Mouse (Mus musculus) spleen, postnatal 36 days (tissue): Measurements from ENCODE around the gene Strbp.

Experiments used
- DNase-seq, 2 experiments: peaks; one replicate each; pipeline ENCODE4 v3.0.0; 2022; ENCODE audit warnings: low spot score in 2 of 2, mixed read lengths in 1 of 2

Gene Strbp

DNA sequence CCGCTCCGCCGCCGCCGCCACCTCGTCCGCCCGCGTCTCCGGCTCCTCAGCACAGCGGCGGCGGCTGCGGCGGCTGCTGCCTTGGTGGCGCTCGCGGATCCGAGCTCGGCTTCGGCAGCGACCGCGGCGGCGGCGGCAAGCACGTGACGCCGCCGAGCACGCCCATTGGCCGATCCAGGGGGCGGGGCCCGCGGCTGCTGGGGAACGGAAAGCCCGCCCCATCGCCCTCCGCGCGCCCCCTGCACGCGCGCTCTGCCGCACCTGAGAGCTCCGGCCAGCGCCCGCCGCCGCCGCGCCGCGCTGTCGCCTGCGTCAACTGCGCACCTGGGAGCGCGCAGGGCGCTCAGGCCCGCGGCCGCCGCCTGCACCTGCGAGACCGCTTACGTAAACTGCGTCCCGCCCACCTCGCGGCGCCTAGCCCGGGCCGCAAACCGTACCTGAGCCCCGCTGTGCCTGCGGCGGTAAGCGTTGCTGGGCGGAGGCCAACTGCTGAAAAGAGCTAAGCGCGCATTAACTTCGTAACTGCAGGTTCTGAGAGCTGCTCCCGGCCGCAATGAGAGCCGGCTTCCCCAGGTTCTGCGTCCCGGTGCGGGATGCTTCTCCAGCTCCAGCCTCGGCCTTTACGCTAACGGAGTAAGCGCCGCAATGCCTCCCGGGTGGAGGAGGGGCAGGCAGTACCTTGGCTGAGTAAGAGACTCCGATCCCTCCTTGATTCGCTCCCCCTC, at the start of gene Strbp:
TSS of gene Strbp (minus strand) at position 630 of the 725 bp plus-strand sequence.
- peak; percentile 96 to 97 for DNase-seq

DNA sequence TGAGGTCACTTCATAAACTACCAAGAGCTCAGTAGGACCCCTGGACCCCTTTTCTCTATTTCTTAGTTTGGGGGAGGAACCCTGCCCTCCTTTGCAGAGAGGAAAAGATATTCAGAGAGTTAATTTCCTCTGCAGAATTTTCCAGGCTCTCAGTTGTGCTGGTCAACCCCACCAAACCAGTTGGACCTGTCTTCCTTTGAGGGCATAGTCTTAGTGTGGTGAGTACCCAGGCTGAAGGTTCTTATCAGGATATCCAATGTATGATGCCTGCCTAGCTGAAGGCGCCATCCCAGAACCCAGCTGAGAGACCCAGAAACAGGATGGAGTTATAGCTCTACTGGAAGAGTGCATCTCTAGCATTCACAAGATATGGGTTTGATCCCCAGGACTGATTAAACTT, 47.5 kb upstream of the Strbp start:
- no peak for DNase-seq

DNA sequence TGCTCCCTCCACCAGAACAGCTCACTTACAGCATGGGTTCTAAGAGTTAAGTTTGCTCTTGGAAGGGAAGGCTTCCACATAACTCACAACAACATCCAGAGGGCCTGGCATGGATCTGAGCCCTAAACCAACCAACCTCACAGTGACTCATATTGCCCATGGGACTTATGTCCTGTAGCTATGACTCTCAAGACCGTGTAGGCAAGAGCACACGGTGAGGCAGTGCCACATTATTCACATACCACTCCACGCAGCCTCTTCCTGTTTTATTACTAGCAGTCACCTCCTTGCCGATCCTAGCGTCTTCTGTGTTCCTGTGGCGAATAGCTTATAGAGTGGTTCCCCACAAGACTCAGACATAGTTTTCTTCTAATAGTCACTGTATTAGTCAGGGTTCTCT, 45.7 kb upstream of the Strbp start:
- DNase-seq, result no peak

DNA sequence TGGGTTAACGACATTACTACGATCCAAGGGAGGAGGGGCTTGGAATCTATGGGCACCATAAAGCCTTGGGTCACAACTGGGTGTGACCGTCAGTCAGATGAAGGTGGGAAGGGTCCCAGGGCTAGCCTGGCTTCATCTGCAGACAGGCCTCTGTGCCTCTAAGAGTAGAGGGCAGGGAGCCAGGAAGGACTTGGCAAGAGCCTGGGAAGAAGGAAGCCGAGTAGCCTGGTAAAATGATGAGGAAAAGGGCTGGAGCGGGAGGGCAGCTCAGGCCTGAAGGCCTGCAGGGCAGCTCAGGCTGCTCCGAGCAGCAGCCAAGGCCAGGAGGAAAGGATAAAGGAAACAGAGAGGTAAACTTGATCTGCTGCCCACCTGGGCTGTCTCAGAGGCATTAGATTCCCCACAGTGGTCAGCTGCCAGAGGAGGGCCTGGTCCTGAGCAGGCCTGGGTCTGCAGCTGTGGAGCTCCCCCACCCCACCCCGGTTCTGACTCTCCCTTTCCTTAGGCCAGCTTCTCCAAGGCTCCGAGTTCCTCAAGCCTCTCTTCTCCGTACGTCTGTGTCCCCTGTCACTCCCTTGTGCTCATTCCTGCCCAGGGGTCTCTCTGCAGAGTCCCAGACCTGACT, 44.9 kb upstream of the Strbp start:
- no peak for DNase-seq

DNA sequence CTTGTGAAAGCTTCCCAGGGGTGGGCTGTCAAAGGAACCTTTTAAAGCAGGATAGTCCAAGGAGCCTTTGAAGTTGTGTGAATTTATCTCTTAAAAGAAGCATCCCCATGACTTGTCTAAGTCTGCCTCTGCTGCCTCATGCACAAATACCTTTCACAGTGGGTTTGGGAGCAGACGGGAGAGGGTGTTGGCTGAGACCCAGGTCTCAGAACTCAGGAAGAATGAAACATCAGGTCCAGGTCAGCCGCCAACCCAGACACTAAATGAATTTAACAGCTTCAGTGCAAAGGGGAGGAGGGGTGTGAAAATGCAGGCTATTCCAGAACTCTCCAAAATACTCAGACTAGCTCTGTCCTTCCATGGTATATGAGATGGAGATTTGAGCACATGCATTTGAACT, 44.2 kb upstream of the Strbp start:
- DNase-seq, result no peak

DNA sequence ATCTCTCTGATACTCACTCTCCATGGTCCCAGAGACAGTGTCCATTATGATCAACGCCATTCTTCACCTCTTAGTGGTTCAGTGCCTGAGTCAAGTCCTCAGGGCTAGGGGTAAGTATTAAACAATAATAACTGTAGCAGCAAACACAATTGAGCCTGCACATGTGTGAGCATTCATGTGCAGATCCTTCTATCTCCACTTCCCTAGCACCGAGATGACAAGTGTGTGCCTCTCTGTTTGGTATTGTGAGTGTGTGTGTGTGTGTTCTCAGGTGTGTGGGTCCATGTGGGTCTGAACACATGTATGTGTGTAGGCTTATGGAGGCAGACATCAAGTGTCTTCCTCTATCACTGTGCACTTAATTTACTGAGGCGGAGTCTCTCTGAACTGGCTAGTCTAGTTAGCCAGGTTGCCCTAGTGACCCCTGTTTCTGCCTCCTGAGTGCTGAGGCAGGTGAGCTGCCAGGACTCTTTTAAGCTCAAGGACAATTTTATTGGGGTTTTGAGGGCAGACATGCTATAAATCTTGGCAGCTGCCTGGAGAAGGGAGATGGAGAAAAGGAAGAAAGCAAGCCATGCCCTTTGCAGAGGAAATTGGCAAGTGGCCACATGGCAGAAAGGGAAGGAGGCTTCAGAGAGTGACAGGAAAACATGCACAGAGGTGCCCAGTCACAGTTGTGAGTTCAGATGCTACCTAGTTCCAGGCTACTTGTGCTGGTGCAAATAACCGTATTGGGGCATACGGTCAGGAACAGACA, 42.8 kb upstream of the Strbp start:
- DNase-seq, result peak; percentile 51 to 57

DNA sequence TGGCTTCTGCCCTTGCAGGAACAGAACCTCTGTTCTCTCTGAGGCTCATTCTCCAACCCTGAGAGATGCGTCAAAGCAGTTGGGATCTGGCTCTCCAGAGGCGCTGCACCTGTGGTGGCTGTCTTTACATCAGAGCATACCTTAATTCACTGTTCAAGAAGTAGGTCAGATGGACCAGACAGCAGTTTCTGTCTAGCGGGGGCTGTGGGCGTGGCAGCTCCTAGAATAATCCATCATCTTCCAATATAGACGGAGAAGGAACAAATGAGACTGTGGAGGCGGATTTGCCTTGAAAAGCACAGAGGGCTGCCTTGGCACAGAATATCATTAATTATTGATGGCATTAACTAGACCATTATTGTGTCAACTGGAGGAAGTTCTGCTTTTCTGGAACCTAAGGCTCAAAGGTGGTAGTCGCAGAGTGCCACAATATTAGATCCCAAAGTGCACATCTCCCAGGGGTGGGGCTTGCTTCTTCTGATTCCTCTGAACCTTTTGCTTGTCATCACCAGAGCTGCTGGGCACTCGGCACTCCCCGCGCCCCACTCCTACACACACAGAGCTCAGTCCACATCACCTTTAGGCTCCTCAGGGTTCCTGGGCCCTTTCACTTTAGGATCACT, 41.2 kb upstream of the Strbp start:
- DNase-seq, result no peak

DNA sequence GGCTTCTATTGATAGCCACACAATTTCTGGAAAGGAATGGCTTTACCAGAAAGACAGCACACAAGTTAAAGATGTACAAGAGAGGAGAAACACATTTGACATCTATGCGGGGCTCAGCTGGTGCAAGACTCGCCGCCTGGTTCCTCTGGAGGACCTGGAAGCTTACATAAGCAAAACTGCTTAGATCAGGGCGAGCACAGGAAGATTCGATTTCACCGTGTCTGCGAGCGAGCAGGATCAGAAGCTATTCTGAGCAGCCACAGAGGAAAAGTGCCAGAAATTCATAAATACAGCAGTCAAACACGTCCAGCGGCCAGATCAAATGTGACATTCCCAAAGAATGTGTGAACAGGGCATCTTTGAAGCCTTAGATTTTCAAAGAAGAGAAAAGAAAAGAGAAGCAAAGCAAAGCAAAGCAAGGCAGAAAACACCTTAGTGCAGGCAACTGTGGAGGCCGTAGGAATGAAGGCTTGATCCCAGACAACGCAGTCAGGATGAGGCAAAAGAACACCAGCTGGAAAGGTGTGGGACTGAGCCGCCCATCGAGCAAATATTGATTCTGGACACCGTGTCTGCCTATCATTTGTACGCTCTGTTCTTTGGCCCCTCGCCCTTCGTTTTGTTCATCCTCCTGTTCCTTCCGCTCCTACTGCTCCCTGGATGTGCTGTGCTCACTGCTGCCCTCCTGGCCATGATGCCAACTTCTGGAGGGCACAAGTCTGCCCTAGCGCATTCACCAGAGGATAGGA, 38.3 kb upstream of the Strbp start:
- DNase-seq, result no peak

DNA sequence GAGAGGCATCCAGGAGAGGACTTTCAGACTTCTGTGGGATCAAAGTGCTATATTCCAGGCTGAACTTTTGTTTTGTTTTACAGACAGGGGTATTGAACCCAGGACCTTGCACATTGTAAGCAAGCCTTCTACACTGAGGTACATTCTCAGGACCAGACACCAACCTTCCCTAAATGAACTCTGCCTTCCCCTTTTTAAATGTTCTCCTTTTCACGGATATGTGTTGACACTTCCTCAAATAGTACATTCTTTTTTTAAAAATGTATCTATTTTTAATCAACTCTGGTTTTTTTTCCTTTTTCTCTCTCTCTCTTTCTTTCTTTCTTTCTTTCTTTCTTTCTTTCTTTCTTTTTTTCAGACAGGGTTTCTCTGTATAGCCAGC, 32.1 kb upstream of the Strbp start:
- DNase-seq, result no peak

DNA sequence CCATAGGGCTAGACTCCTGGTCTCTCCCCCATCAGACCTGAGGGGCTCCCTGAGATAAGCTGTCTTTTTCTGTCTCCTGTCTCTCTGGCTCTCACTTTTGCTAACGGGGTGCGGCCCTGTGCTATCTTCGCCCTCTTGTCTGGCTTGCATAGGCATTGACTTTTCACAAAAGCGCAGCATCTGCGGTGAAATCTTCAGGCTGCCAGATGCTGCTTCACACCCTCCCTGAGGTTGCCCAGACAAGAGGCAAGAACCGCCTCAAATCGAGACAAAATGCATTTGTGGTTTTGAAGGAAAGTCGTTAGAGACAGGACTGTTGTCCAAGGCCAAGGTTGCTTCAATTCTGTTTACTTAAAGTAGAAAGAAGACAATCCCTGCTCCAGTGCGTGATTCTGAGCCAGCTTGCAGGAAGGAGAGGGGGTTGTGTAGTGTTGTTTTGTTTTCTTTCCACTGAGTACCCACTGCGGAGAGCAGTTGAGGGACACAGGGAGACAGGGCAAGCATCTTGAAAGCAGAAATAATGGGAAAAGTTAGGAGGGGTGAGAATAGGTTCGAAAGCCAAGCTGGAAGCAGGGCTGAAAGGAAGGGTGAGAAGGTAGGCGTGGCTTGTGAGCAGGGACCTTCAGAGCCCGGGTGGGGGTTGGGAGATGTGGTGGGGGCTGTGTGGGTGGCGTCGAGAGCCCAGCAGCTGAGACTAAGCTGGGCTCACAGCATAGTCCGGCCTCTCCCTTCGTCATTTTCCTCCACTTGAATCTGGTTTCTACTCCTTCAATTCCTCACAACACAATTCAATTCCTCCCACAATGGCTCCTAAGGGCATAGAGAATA, 31.5 kb upstream of the Strbp start:
- peak; percentile 55 to 60 for DNase-seq

DNA sequence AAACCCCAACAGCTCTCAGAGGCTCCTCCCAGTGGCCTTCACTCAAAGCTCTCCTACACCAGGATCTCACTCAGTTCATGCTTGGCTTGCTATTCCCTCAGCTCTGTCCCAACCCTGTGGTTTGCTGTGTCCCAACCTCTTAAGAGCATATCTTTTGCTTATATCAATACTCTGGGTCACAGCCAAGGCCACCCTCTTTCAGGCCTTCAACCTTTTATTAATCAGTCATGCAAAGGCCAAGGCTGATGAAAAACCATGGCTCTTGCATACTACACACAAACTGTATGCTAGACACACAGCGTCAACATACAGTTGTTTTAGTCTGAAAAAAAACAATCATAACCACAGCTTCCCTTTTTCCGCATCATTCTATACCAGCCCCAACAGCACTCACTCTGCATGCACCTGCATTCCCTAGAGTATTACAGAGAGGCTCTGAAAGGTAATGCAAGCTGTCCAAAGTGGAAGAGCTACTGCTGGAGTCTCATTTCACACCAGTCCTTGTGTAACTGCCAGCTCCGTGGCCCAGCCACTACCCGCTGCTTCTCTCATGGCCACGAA, 27.7 kb upstream of the Strbp start:
- peak; percentile 64 to 70 for DNase-seq

DNA sequence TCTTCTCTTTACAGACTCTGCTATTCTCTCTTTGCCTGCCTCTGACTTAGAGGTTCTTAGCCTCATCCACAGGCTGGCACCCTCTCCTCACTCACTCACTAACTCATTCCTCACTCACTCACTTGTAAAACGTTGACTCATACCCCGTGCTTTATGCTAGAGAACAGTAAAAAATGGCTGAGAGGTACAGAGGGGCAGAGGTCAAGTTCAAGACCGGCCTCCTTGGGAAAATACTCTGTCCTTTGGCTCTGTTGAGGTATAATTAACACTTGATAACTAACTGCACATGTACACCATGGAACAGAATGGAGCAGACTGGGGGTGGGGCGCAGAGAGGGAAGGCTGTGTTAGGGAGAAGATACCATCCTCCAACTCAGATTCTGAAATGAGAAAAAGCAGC, 20.6 kb upstream of the Strbp start:
- no peak for DNase-seq

DNA sequence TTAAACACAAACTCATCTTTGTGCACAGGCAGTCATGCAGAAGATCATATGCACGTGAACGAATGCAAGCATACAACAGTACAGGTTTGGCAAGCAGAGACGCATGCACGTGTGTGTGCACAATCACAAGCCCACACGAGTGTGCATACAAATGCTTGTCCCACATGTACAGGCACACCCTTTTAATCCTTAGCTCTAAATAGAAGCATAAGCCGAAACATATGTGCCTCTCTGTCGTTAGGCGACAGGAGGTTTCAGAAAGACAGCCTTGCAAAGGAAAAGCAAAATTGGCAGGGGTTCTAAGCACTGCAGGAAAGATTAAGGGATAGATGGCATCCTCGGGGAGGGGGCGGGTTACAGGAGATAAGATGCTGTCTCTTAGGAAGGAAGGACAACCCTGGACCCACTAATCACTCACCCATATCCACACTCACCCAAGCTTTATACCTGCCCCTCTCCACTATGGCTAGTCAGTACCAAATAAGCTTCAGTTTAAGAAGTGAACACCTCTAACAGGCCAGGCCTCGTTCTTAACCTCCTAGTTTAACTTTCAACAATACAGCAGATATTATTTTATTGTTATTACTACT, 19.9 kb upstream of the Strbp start:
- DNase-seq, result no peak

DNA sequence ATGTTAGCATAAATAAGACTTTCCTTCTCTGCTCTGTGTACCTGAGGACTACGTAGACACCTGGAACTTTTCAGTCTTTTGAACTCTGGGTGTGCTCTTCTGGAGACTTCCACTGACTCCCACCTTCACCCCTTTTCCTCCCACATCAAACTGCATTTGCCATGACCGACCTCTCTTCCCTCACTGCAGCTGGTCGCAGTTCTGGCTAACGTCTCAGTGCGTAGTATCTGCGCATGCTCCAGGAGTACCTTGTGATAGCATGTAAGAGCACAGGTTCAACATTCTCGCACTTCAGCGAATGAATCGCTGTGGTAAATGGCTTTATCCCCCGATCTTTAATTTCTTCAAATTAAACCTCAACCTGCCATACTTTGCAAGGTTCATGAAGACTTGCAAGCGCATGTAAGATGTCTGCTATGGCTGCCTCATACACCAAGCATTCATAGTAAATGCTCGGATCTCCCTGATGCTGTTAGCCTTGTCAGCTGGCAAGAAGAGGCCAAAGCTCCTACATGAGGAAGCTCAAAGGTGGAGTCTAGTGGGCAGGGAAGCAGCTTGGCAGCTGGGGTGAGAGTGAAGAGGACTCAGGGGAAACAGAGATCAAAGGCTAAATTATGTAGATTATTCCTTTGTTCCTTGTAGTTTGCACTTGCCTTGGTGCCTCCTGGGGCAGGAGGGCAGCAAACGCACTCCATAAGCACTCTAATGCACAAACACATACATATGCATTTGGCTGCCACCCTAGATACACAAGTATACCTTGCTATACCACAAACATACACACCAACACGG, 19.2 kb upstream of the Strbp start:
- DNase-seq, result no peak

DNA sequence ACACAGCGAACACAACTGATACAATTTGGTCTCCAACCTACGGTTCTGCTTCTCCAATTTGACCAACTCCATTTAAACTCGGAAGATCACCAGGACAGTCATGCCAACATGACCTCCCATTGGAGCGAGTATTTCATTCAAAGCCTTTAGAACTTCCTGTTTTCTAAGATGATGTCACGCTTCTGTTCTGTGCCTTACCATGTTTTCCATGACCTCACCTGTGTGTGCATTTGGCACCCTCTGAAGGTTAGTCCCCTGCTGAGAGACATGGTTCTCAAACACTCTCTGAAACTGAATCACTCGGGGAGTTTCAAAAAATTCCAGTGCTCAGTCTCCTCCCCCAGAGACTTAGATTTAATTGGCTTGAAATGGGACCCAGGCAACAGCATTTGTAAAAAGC, 12.6 kb upstream of the Strbp start:
- peak in 1 of 2 experiments; percentile 26 for DNase-seq

DNA sequence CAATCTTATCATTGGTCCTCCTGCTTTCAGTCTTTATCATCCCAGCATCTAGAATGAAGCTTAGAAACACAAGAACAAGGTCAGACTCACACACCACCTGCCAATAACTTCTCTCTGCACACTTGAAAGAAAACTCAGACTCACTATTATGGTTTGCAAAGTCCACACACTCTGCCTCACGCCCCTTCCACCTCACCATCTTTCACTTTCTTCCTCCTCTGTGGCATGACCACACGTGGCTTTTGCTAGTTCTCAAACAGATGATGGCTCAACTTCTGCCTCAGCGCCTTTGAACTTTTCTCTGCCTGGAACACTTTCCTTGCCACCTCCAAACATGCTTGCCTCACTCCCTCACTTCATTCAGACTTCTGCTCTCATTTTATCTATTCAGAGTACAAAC, 11.7 kb upstream of the Strbp start:
- DNase-seq, result peak; percentile 30 to 34

DNA sequence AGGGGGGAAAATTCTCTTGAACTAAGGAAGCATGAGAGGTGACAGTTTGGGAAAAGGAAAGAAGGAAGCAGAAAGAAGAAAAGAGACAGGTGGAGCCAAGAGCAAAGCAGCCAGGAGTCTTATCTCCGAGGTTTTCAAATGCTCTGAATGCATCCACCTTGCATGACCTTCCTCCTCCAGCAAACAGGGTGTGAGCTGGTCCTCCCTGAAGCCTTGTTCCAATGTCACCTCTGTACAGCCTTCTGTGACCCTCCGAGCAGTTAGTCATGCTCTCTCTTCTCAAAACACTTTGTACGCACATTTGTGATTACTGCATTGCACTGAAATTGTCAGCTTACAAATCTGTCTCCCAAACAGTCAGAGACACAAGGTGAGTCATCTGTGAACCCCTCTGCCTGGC, 9.4 kb upstream of the Strbp start:
- DNase-seq, result no peak

DNA sequence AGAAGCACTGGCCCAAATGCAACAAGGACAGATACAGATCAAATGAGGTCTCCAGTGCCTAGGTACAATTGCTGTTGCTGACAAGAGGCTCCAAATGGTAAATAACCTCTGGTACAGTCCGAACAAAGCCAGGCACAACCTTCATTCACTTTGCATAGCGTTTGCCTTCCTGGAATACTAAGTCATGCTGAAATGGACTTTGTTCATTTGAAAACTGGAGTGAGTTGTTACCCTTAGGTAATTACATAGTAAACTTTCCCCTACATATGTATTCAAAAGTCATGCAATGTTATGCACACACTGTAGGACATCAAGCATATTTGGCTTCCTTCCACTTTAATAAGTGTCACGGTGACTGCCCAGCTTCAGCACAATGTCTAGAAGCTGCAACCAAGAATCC, 5.2 kb upstream of the Strbp start:
- DNase-seq, result no peak

DNA sequence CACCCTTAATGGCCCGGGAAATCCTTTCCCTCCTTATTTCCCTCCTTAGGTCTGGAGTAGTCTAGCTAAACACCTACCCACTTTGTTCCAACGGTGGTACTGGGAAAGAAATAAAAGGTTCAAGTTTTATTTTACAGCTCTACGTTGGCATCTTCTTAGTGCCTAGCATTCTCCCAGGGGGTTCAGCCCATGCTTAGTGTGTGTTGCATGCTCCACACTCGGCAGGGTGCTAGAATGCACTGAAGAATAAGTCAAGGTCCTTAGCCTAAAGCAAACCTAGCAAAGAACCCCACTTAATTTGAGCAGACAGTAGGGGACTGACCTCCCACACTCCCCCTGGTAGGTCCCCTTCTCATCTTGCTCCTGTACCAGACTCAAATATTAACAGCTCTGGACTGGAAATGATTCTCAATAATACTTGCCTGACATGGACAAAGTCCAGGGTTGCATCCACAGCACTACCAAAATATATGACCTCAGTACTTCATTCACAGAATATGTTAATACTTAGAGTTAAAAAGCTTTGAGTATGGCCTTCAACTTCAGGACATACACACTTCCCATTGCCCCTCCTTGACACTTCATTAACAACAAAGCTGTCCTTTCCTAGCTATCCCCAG, 592 bp upstream of the Strbp start:
- peak in 1 of 2 experiments; percentile 13 for DNase-seq
